Mouse (Mus musculus): ENCODE measurements around the gene Aamdc.

Gene Aamdc

DNA sequence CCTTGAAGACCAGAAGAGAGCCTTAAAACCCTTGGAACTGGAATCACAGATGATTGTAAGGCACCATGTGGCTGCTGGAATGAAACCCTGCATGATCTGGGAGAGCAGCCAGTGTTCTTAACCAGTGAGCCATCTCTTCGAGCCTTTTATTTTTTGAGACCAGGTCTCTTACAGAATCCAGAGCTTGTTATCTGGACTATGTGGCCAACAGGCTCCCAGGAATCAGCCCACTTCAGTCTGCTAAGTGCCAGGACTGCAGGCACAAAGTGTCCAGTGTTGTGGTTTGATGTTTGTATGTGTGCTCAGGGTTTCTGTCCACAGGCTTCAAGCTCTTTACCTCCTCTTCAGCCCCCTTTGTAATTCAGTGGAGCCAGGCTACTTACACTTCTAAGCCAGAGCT lies 64.5 kb downstream of the Aamdc start:
- no peak for DNase-seq (ENCODE audit: low spot score)

DNA sequence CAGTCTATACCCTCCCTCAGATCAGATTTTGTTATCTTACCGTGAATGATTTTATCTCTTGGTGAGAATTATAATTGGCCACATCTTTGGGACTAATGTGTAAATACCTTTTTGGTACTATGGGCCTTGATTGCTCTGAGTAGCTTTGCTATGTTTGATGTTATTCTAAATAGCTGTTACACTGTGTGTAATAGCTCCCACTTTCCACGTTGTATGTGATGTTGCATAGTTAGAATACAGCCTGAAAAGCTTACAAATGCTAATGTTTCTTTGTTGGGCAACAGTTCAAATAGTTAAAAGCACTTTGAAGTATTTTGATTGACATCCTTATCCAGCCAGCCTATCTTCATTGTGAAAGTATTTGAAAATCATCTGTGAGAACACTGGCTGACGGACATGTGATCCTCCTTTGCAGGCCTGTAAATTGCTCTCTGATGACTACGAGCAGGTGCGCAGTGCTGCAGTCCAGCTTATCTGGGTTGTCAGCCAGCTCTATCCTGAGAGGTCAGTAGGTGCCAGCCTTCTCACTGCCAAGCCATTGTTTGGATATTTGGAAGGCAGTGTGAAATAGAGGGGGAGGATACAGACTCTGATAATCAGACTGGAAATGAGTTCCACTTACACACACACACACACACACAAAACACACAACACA lies 78.6 kb downstream of the Aamdc start:
- no peak for DNase-seq (ENCODE audit: low spot score)
